Mouse (Mus musculus) CH12.LX (cell line): Measurements from ENCODE around the gene Jmy. TPM values are rescaled to one million over a fixed set of nuclear protein-coding genes. Genes with fewer than 3 reads are reported as not detected.

Source experiments
- DNase-seq: peaks from one replicate; pipeline ENCODE4 v3.0.0-alpha.2; 2013; ENCODE audit errors: extremely low read depth
- H3K27ac ChIP-seq: 2 replicates; pipeline ENCODE4 v1.5.1; 2012; ENCODE audit warnings: low read depth, mild to moderate bottlenecking, control low read depth, moderate library complexity; ENCODE audit not compliant: insufficient read depth
- H3K27me3 ChIP-seq: replicated peaks from 2 replicates; pipeline ENCODE3; 2012; ENCODE audit warnings: inconsistent platforms
- H3K36me3 ChIP-seq, 2 experiments: replicated peaks in 1 of 2; 2 replicates each; pipeline versions ENCODE3 to v1.6.1; 2012; ENCODE audit warnings: inconsistent platforms in 1 of 2, low read length in 1 of 2, mild to moderate bottlenecking in 1 of 2, mixed read lengths in 1 of 2, moderate library complexity in 1 of 2; ENCODE audit not compliant: control insufficient read depth in 1 of 2, insufficient read depth in 1 of 2
- H3K4me1 ChIP-seq, 2 experiments: 2 replicates each; pipeline ENCODE4 v1.6.1; 2012; ENCODE audit warnings: inconsistent platforms in 1 of 2, moderate library complexity in 1 of 2; ENCODE audit not compliant: insufficient read depth in 2 of 2, control insufficient read depth in 1 of 2
- H3K4me2 ChIP-seq: 2 replicates; pipeline ENCODE4 v1.6.1; 2012; ENCODE audit warnings: low read depth, mild to moderate bottlenecking, control low read depth; ENCODE audit not compliant: poor library complexity, insufficient read depth, severe bottlenecking
- H3K4me3 ChIP-seq, 3 experiments: fragments of 150-350 bp in 1 of 3; sonication (generic) in 1 of 3; replicated peaks in 1 of 3; 2 replicates each; pipeline versions ENCODE3 to v1.5.1; 2011 to 2012; ENCODE audit warnings: low read depth in 2 of 3, low read length in 2 of 3, mild to moderate bottlenecking in 2 of 3, moderate library complexity in 2 of 3, control low read depth in 1 of 3, improper control_type of control experiment in 1 of 3, inconsistent platforms in 1 of 3, mixed read lengths in 1 of 3; ENCODE audit not compliant: poor library complexity in 1 of 3
- H3K79me2 ChIP-seq: replicated peaks from 2 replicates; pipeline ENCODE4 v1.6.1; 2012; ENCODE audit warnings: mild to moderate bottlenecking, moderate library complexity; ENCODE audit not compliant: control insufficient read depth, poor library complexity, insufficient read depth, severe bottlenecking; ENCODE audit errors: extremely low read depth
- H3K9ac ChIP-seq: 2 replicates; pipeline ENCODE4 v1.6.1; 2012; ENCODE audit warnings: low read depth, mild to moderate bottlenecking, control low read depth, moderate library complexity; ENCODE audit not compliant: insufficient read depth
- H3K9me3 ChIP-seq: replicated peaks from 2 replicates; pipeline ENCODE3; 2012; ENCODE audit warnings: low read length, inconsistent platforms, mixed read lengths
- BHLHE40 ChIP-seq: IDR thresholded peaks from 2 replicates; pipeline ENCODE4 v1.6.1; 2011; ENCODE audit warnings: mild to moderate bottlenecking, low read depth, low read length, improper control_type of control experiment
- CHD2 ChIP-seq: IDR thresholded peaks from 2 replicates; pipeline ENCODE4 v1.6.1; 2011; ENCODE audit warnings: low read length, improper control_type of control experiment
- E2F4 ChIP-seq: IDR thresholded peaks from 2 replicates; pipeline ENCODE4 v1.6.1; 2011; ENCODE audit warnings: low read depth, low read length, improper control_type of control experiment; ENCODE audit not compliant: insufficient replicate concordance
- ELF1 ChIP-seq: IDR thresholded peaks from 2 replicates; pipeline ENCODE4 v1.6.1; 2014; ENCODE audit warnings: low read depth, mild to moderate bottlenecking, inconsistent platforms, low read length, improper control_type of control experiment
- EP300 ChIP-seq: IDR thresholded peaks from 2 replicates; pipeline ENCODE4 v1.6.1; 2011; ENCODE audit warnings: low read length, improper control_type of control experiment
- GABPA ChIP-seq: IDR thresholded peaks from 2 replicates; pipeline ENCODE4 v1.6.1; 2012; ENCODE audit warnings: low read depth, low read length, improper control_type of control experiment, inconsistent platforms; ENCODE audit not compliant: insufficient replicate concordance
- HCFC1 ChIP-seq: IDR thresholded peaks from 2 replicates; pipeline ENCODE4 v1.6.1; 2012; ENCODE audit warnings: low read depth, mild to moderate bottlenecking, inconsistent platforms, low read length, improper control_type of control experiment
- JUND ChIP-seq: conservative IDR thresholded peaks from 2 replicates; pipeline ENCODE4 v1.6.1; 2011; ENCODE audit warnings: low read depth, low read length, improper control_type of control experiment
- MAFK ChIP-seq: IDR thresholded peaks from 2 replicates; pipeline ENCODE4 v1.6.1; 2011; ENCODE audit warnings: low read length, improper control_type of control experiment; ENCODE audit not compliant: insufficient replicate concordance
- MAX ChIP-seq: IDR thresholded peaks from 2 replicates; pipeline ENCODE4 v1.6.1; 2011; ENCODE audit warnings: low read length, improper control_type of control experiment
- MAZ ChIP-seq: IDR thresholded peaks from 2 replicates; pipeline ENCODE4 v1.6.1; 2012; ENCODE audit warnings: low read depth, mild to moderate bottlenecking, inconsistent platforms, low read length, improper control_type of control experiment, moderate library complexity
- MEF2A ChIP-seq: IDR thresholded peaks from 2 replicates; pipeline ENCODE4 v1.6.1; 2014; ENCODE audit warnings: low read depth, mild to moderate bottlenecking, inconsistent platforms, low read length, improper control_type of control experiment, borderline replicate concordance
- MXI1 ChIP-seq: IDR thresholded peaks from 2 replicates; pipeline ENCODE4 v1.6.1; 2011; ENCODE audit warnings: mild to moderate bottlenecking, low read depth, low read length, improper control_type of control experiment
- MYC ChIP-seq: IDR thresholded peaks from 2 replicates; pipeline ENCODE4 v1.6.1; 2011; ENCODE audit warnings: low read depth, mild to moderate bottlenecking, improper control_type of control experiment, low read length
- NELFE ChIP-seq: IDR thresholded peaks from 2 replicates; pipeline ENCODE4 v1.6.1; 2011; ENCODE audit warnings: low read depth, low read length, improper control_type of control experiment
- NRF1 ChIP-seq: IDR thresholded peaks from 2 replicates; pipeline ENCODE4 v1.6.1; 2014; ENCODE audit warnings: low read depth, mild to moderate bottlenecking, inconsistent platforms, low read length, improper control_type of control experiment, moderate library complexity
- POLR2A ChIP-seq: IDR thresholded peaks from 2 replicates; pipeline ENCODE4 v1.6.1; 2011; ENCODE audit warnings: low read depth, mild to moderate bottlenecking, improper control_type of control experiment, low read length
- RAD21 ChIP-seq: IDR thresholded peaks from 2 replicates; pipeline ENCODE4 v1.6.1; 2011; ENCODE audit warnings: low read depth, mild to moderate bottlenecking, low read length, improper control_type of control experiment, moderate library complexity
- SIN3A ChIP-seq: IDR thresholded peaks from 2 replicates; pipeline ENCODE4 v1.6.1; 2012; ENCODE audit warnings: low read length, improper control_type of control experiment, inconsistent platforms
- TBP ChIP-seq: conservative IDR thresholded peaks from 2 replicates; pipeline ENCODE4 v1.6.1; 2011; ENCODE audit warnings: low read depth, low read length, improper control_type of control experiment
- UBTF ChIP-seq: IDR thresholded peaks from 2 replicates; pipeline ENCODE4 v1.6.1; 2012; ENCODE audit warnings: low read depth, mild to moderate bottlenecking, inconsistent platforms, low read length, improper control_type of control experiment, moderate library complexity
- USF2 ChIP-seq: conservative IDR thresholded peaks from 2 replicates; pipeline ENCODE4 v1.6.1; 2011; ENCODE audit warnings: low read depth, low read length, improper control_type of control experiment
- ZC3H11A ChIP-seq: IDR thresholded peaks from 2 replicates; pipeline ENCODE4 v1.6.1; 2012; ENCODE audit warnings: low read depth, mild to moderate bottlenecking, inconsistent platforms, low read length, improper control_type of control experiment
- ZNF384 ChIP-seq: IDR thresholded peaks from 2 replicates; pipeline ENCODE4 v1.6.1; 2012; ENCODE audit warnings: low read depth, low read length, improper control_type of control experiment, inconsistent platforms
- dilution Hi-C: fragments of 300-500 bp; cut with MboI; formaldehyde crosslinking; loops from 2 replicates; pipeline ENCODE4 v1.14.3; 2020; ENCODE audit warnings: low sequenced_read_pairs; ENCODE audit not compliant: extremely low pct_unique_long_range_greater_than_20kb, extremely low pct_ligation_motif_present
- in situ Hi-C: fragments of 300-500 bp; cut with MboI; formaldehyde crosslinking; loops from 3 replicates; pipeline ENCODE4 v1.14.3; 2019; ENCODE audit warnings: low sequenced_read_pairs, low pct_ligation_motif_present, low pct_unique_long_range_greater_than_20kb, mixed read lengths
- polyA plus RNA-seq: library from polyadenylated mRNA; unstranded; fragments of >175 nt; gene quantifications from 2 replicates; pipeline ENCODE4 v1.2.1, GENCODE M21; 2012; ENCODE audit warnings: low read depth; ENCODE audit not compliant: insufficient read length
- total RNA-seq, 2 experiments: library from RNA; depleted of rRNA; stranded (reverse); fragments of 300-350 nt in 1 of 2; fragments of >200 nt in 1 of 2; gene quantifications; 2 replicates each; pipeline ENCODE4 v1.2.3; 2012 to 2014

The Jmy gene
- total and polyA plus RNA-seq, 3 experiments: 2.4 to 3.3 (median 3.3) TPM

DNA sequence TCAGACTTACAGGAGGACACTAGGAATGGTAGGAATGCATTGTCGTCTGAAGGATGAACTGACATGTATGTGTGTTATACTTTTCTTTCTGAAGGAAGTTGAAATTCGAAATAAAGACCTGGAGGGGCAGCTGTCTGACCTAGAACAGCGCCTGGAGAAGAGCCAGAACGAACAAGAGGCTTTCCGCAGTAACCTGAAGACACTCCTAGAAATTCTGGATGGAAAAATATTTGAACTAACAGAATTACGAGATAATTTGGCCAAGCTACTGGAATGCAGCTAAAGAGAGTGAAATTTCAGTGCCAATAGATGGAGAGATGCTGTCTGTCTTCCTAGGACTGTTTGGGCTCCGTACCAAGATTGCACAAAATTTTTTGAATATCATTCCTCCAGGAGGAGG is 97.7 kb downstream of the Jmy start:
- no peaks in the 10 kb centered on the region for H3K27me3 ChIP-seq
- in situ Hi-C loops (no loop called here), dilution Hi-C loops (no loop called here)
- H3K4me3 ChIP-seq: no peak overlapping the region
- H3K27ac ChIP-seq: no peak overlapping the region
- peaks cover 3 to 32% of the 10 kb centered on the region in 2 experiments for H3K36me3 ChIP-seq
- no peaks in the 10 kb centered on the region for H3K4me1 ChIP-seq
- TF ChIP-seq HCFC1 (no peak), ZC3H11A (no peak), MAX (no peak), MAZ (no peak), EP300 (no peak), SIN3A (no peak), BHLHE40 (no peak), ZNF384 (no peak), UBTF (no peak), E2F4 (no peak), MYC (no peak), MXI1 (no peak), GABPA (no peak), JUND (no peak), ELF1 (no peak)
- no peaks in the 10 kb centered on the region for H3K9me3 ChIP-seq
- no peaks in the 10 kb centered on the region for H3K79me2 ChIP-seq
- H3K4me2 ChIP-seq: no peak overlapping the region
- H3K9ac ChIP-seq: no peak overlapping the region
- DNase-seq: no peak

DNA sequence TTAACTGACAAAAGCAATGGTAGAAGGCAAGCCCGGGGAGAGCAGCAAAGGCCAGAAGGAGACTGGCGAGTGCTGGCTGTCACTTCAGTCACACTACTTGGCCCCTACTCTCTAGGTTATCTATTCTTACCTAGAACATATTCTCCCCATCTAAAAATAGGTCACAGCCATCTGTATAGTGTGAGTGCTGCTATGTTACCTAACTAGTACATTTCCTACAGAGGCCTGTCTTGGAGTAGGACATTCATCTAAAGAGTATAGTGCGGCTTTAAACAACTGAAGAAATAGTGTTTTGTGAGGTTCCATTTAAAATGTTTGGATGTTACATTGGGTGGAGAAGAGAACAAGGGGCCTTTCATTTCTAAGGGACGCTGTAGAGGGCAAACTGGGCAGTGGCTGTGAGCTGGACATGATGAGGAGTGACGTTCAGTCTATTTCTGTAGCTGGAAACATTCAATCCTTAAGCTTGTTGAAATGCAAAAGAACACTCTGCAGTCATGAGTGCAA is 99.8 kb downstream of the Jmy start:
- Histone ChIP-seq H3K79me2 (no peaks in the 10 kb centered on the region), H3K4me1 (no peaks in the 10 kb centered on the region), H3K4me2 (no peak overlapping the region), H3K27ac (no peak overlapping the region), H3K27me3 (no peaks in the 10 kb centered on the region), H3K4me3 (no peak overlapping the region), H3K36me3 (peaks cover 0 to 29% of the 10 kb centered on the region in 2 experiments), H3K9ac (no peak overlapping the region), H3K9me3 (no peaks in the 10 kb centered on the region)
- DNase-seq: no peak
- dilution Hi-C loops: no loop called here
- in situ Hi-C loops: no loop called here
- TF ChIP-seq NELFE (no peak), BHLHE40 (no peak), JUND (no peak), UBTF (no peak), MAFK (no peak), POLR2A (no peak), E2F4 (no peak), MEF2A (no peak), TBP (no peak), CHD2 (no peak), USF2 (no peak), RAD21 (no peak), NRF1 (no peak)
